Mouse (Mus musculus): Measurements from ENCODE around the gene Mei1. TPM values are rescaled to one million over a fixed set of nuclear protein-coding genes. Genes with fewer than 3 reads are reported as not detected.
A peak's percentile ranks its signal among the peaks of the same experiment; 100 is the strongest.

Mei1 gene
- polyA plus RNA-seq, 1 experiment from 2014 or later, result not detected

DNA sequence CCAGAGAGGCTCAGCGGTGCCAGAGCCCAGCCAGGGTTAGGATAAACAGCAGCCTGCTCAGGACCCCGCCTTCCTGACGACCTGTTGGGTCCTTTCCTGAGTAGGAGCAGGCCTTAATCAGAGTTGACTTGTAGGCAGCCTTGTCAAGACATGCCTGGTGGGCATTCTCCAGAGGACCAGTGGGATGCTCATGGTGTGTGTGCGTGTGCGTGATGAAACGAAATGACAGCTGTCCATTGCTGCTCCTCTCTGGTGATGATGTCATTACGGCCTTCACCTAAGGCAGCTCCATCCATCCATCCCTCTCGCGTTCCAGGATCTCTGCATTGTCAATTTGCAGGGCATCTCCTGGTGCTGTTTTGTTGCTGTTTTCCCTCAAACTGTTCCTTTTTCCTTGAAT is 89.7 kb downstream of the Mei1 start:
- peaks cover 22% of the 10 kb centered on the region for H3K4me1 ChIP-seq (replicated peaks; ENCODE audit: control insufficient read depth, insufficient read depth, low read length)
- H3K9me3 ChIP-seq (ENCODE audit: control insufficient read depth), result no peaks in the 10 kb centered on the region
- no peaks in the 10 kb centered on the region for H3K36me3 ChIP-seq (ENCODE audit: control insufficient read depth, insufficient read depth)
- WGBS, result 79% methylated on average over 9 of the region's 9 CpGs
- H3K4me2 ChIP-seq (replicated peaks; ENCODE audit: low read depth), result no peak overlapping the region
- H3K9ac ChIP-seq (ENCODE audit: low read depth, low read length), result no peak overlapping the region
- ATAC-seq, result no peak
- no peak overlapping the region for H3K4me3 ChIP-seq (ENCODE audit: low read depth, low read length)
- no peaks in the 10 kb centered on the region for H3K27me3 ChIP-seq (replicated peaks; ENCODE audit: control insufficient read depth, insufficient read depth, low read length)
- 0 out of 2 replicates have a peak overlapping the region, but pooled peaks have one; percentile 2 for H3K27ac ChIP-seq (ENCODE audit: low read depth, low read length)
- TF ChIP-seq CTCF (IDR thresholded peaks at IDR 0.05; ENCODE audit: low read depth), result no peak

GRCm38 (mm10) chr15:82160731-82161640 is 91.2 kb downstream of the Mei1 start:
- ATAC-seq, result no peak
- Histone ChIP-seq H3K9me3 (ENCODE audit: control insufficient read depth) (no peaks in the 10 kb centered on the region), H3K27me3 (replicated peaks; ENCODE audit: control insufficient read depth, insufficient read depth, low read length) (no peaks in the 10 kb centered on the region)

GRCm38 (mm10) chr15:82161965-82162600 is 92.3 kb downstream of the Mei1 start:
- no peaks in the 10 kb centered on the region for H3K36me3 ChIP-seq (ENCODE audit: control insufficient read depth, insufficient read depth)
- no peak overlapping the region for H3K9ac ChIP-seq (ENCODE audit: low read depth, low read length)
- no peak for ATAC-seq
- TF ChIP-seq CTCF (IDR thresholded peaks at IDR 0.05; ENCODE audit: low read depth), result no peak
- WGBS, result 83% methylated on average over 12 of the region's 12 CpGs
- H3K27ac ChIP-seq (ENCODE audit: low read depth, low read length), result no peak overlapping the region
- peaks cover 25% of the 10 kb centered on the region for H3K4me1 ChIP-seq (replicated peaks; ENCODE audit: control insufficient read depth, insufficient read depth, low read length)
- H3K4me3 ChIP-seq (ENCODE audit: low read depth, low read length), result no peak overlapping the region
- H3K9me3 ChIP-seq (ENCODE audit: control insufficient read depth), result no peaks in the 10 kb centered on the region
- no peak overlapping the region for H3K4me2 ChIP-seq (replicated peaks; ENCODE audit: low read depth)
- H3K27me3 ChIP-seq (replicated peaks; ENCODE audit: control insufficient read depth, insufficient read depth, low read length), result no peaks in the 10 kb centered on the region

More at GRCm38 (mm10) chr15:82160731-82161640, 91.2 kb downstream of the Mei1 start:
- Histone ChIP-seq H3K36me3 (ENCODE audit: control insufficient read depth, insufficient read depth) (no peaks in the 10 kb centered on the region), H3K4me1 (replicated peaks; ENCODE audit: control insufficient read depth, insufficient read depth, low read length) (peaks cover 22% of the 10 kb centered on the region), H3K4me2 (replicated peaks; ENCODE audit: low read depth) (no peak overlapping the region), H3K27ac (ENCODE audit: low read depth, low read length) (no peak overlapping the region), H3K4me3 (ENCODE audit: low read depth, low read length) (no peak overlapping the region), H3K9ac (ENCODE audit: low read depth, low read length) (no peak overlapping the region)
- WGBS, result 44% methylated on average over 11 of the region's 11 CpGs
- no peak for TF ChIP-seq CTCF (IDR thresholded peaks at IDR 0.05; ENCODE audit: low read depth)

GRCm38 (mm10) chr15:82163356-82164060 is 93.7 kb downstream of the Mei1 start:
- Histone ChIP-seq H3K36me3 (ENCODE audit: control insufficient read depth, insufficient read depth) (no peaks in the 10 kb centered on the region), H3K9ac (ENCODE audit: low read depth, low read length) (no peak overlapping the region), H3K27ac (ENCODE audit: low read depth, low read length) (peak overlapping the region; percentile 63), H3K27me3 (replicated peaks; ENCODE audit: control insufficient read depth, insufficient read depth, low read length) (no peaks in the 10 kb centered on the region), H3K4me2 (replicated peaks; ENCODE audit: low read depth) (peak overlapping the region; percentile 35; the same call in 1 of the 2 replicates), H3K4me1 (replicated peaks; ENCODE audit: control insufficient read depth, insufficient read depth, low read length) (peaks cover 23% of the 10 kb centered on the region), H3K9me3 (ENCODE audit: control insufficient read depth) (no peaks in the 10 kb centered on the region), H3K4me3 (ENCODE audit: low read depth, low read length) (no peak overlapping the region)
- no peak for TF ChIP-seq CTCF (IDR thresholded peaks at IDR 0.05; ENCODE audit: low read depth)
- no peak for ATAC-seq
- WGBS, result 70% methylated on average over 10 of the region's 10 CpGs

DNA sequence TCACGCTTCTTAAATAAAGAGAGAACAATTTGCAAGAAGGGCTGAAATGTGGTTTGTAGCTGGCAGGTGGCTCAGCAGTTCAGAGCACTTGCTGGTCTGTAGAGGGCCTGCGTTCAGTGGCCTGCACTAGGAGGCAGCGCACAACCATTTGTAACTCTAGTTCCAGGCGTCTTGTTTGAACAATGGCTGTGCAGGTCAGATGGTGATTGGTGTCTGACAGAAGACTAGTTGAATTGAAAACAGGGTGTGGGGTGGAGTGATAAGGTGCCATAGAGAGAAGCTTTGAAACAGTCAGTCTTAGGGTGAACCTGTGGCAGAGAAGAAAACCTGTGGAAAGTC is 94.2 kb downstream of the Mei1 start:
- H3K36me3 ChIP-seq (ENCODE audit: control insufficient read depth, insufficient read depth), result no peaks in the 10 kb centered on the region
- peak overlapping the region; percentile 63 for H3K27ac ChIP-seq (ENCODE audit: low read depth, low read length)
- WGBS, result 36% methylated on average over 4 of the region's 4 CpGs
- TF ChIP-seq CTCF (IDR thresholded peaks at IDR 0.05; ENCODE audit: low read depth), result peak; percentile 25
- no peak overlapping the region for H3K4me3 ChIP-seq (ENCODE audit: low read depth, low read length)
- no peaks in the 10 kb centered on the region for H3K9me3 ChIP-seq (ENCODE audit: control insufficient read depth)
- no peak for ATAC-seq
- H3K4me2 ChIP-seq (replicated peaks; ENCODE audit: low read depth), result peak overlapping the region; percentile 35
- peaks cover 19% of the 10 kb centered on the region; the same call in 1 of the 2 replicates for H3K4me1 ChIP-seq (replicated peaks; ENCODE audit: control insufficient read depth, insufficient read depth, low read length)
- H3K9ac ChIP-seq (ENCODE audit: low read depth, low read length), result no peak overlapping the region
- H3K27me3 ChIP-seq (replicated peaks; ENCODE audit: control insufficient read depth, insufficient read depth, low read length), result no peaks in the 10 kb centered on the region

DNA sequence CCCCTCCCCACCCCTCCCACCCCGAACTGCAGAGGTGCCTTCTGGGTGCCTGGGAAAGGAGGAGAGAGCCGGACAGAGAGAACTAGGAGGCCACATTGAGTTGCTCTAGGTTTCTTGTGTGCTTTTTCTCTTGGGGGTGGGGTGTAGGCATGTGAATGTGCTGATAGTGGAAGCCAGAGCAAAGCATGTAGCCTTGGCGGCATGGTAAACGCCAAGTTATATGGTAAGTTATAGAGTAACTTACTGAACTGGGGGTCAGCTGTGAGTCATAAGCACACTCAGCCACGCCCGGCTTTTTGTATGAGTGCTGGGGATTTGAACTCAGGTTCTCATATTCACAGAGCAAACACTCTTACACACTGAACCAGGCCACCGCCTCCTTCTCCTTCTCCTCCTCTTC is 94.7 kb downstream of the Mei1 start:
- 22% methylated on average over 7 of the region's 7 CpGs for WGBS
- ATAC-seq, result peak; percentile 48
- Histone ChIP-seq H3K27ac (ENCODE audit: low read depth, low read length) (peak overlapping the region; percentile 63), H3K4me3 (ENCODE audit: low read depth, low read length) (no peak overlapping the region), H3K27me3 (replicated peaks; ENCODE audit: control insufficient read depth, insufficient read depth, low read length) (no peaks in the 10 kb centered on the region), H3K9me3 (ENCODE audit: control insufficient read depth) (no peaks in the 10 kb centered on the region), H3K9ac (ENCODE audit: low read depth, low read length) (no peak overlapping the region), H3K4me1 (replicated peaks; ENCODE audit: control insufficient read depth, insufficient read depth, low read length) (peaks cover 19% of the 10 kb centered on the region; the same call in 1 of the 2 replicates), H3K4me2 (replicated peaks; ENCODE audit: low read depth) (peak overlapping the region; percentile 35; the same call in 1 of the 2 replicates), H3K36me3 (ENCODE audit: control insufficient read depth, insufficient read depth) (no peaks in the 10 kb centered on the region)
- TF ChIP-seq CTCF (IDR thresholded peaks at IDR 0.05; ENCODE audit: low read depth), result no peak
